Mouse (Mus musculus) spleen, adult 2 months (tissue): ENCODE results near the gene Zmiz2. TPM values are rescaled to one million over a fixed set of nuclear protein-coding genes. Genes with fewer than 3 reads are reported as not detected.
"Not testable (repeated sequence)": the region's sequence is repeated elsewhere in the genome, so short reads cannot be mapped to it uniquely, and the experiment has no call there.

Experiments
- DNase-seq, 2 experiments: peaks; one replicate each; pipeline versions ENCODE4 v3.0.0 to v3.0.0-alpha.2; 2012 to 2021; ENCODE audit warnings: low spot score in 2 of 2, low read depth in 1 of 2
- H3K27ac ChIP-seq: fragments of 200-500 bp; 2 replicates; pipeline ENCODE4 v1.5.1; 2012; ENCODE audit warnings: low read length, inconsistent platforms; ENCODE audit not compliant: insufficient read depth
- H3K27me3 ChIP-seq: fragments of 200-500 bp; 2 replicates; pipeline ENCODE4 v1.6.1; 2012; ENCODE audit warnings: mild to moderate bottlenecking, moderate library complexity, low read length, inconsistent platforms; ENCODE audit not compliant: control insufficient read depth, insufficient read depth
- H3K36me3 ChIP-seq: fragments of 200-500 bp; 2 replicates; pipeline ENCODE4 v1.6.1; 2012; ENCODE audit warnings: mild to moderate bottlenecking, low read length, inconsistent platforms; ENCODE audit not compliant: control insufficient read depth, insufficient read depth
- H3K4me1 ChIP-seq: fragments of 200-500 bp; 2 replicates; pipeline ENCODE4 v1.6.1; 2011; ENCODE audit warnings: inconsistent platforms; ENCODE audit not compliant: control insufficient read depth, insufficient read depth, insufficient read length
- H3K4me3 ChIP-seq: fragments of 200-500 bp; 2 replicates; pipeline ENCODE4 v1.5.1; 2011; ENCODE audit warnings: mild to moderate bottlenecking, inconsistent platforms; ENCODE audit not compliant: insufficient read depth, insufficient read length; ENCODE audit errors: extremely low read depth
- CTCF ChIP-seq: fragments of 200-500 bp; IDR thresholded peaks from 2 replicates; pipeline ENCODE4 v1.5.1; 2011; ENCODE audit warnings: mild to moderate bottlenecking, inconsistent platforms; ENCODE audit not compliant: insufficient read depth, insufficient read length, insufficient replicate concordance; ENCODE audit errors: extremely low read depth
- POLR2A ChIP-seq: fragments of 200-500 bp; IDR thresholded peaks from 2 replicates; pipeline ENCODE4 v1.6.1; 2011; ENCODE audit warnings: low read depth, low read length, inconsistent platforms
- whole genome bisulfite sequencing: fragments of 180-500 bp; shearing (Covaris S2); methylation state at CpG from one replicate; pipeline ENCODE4 v1.1.7; 2018; 5-methylcytosine and 5-hydroxymethylcytosine counted together
- polyA plus RNA-seq: library from polyadenylated mRNA; depleted of rRNA; stranded (reverse); fragments of >200 nt; gene quantifications from 2 replicates; pipeline ENCODE4 v1.2.3, GENCODE M21; 2012

The Zmiz2 gene
- polyA plus RNA-seq, 1 experiment = 118 TPM

DNA sequence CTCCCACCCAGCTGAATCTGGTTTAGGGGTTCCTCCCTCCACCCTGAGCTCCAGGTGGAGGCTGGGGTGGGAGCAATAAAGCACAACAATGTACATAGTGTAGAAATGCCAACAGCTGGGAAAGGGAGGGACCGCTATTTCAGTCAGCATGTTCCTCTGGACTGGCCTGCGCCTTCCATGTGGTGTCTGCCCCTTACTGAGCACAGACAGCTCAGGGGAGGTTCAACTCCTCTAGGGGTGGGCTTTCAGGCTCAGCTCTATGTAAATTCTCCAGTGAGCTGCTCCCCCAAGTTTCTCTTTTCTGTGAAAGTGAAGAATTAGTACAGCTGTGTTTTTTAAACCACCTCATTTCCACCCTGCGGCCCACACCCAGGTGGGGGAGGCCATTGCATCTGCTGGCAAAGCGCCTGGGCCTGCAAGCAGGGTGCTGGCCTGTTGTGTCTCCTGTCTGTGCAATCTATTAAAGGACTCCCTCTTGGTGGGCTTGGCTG lies 16.8 kb downstream of the Zmiz2 start:
- Histone ChIP-seq H3K27me3 (no peaks in the 10 kb centered on the region), H3K27ac (peak overlapping the region; percentile 53), H3K36me3 (peaks cover 47% of the 10 kb centered on the region), H3K4me1 (peaks cover 11% of the 10 kb centered on the region; the same call in 1 of the 2 replicates), H3K4me3 (no peak overlapping the region)
- TF ChIP-seq POLR2A = no peak
- no peak for TF ChIP-seq CTCF
- 56% methylated on average over 4 of the region's 4 CpGs for WGBS
- DNase-seq = no peak

DNA sequence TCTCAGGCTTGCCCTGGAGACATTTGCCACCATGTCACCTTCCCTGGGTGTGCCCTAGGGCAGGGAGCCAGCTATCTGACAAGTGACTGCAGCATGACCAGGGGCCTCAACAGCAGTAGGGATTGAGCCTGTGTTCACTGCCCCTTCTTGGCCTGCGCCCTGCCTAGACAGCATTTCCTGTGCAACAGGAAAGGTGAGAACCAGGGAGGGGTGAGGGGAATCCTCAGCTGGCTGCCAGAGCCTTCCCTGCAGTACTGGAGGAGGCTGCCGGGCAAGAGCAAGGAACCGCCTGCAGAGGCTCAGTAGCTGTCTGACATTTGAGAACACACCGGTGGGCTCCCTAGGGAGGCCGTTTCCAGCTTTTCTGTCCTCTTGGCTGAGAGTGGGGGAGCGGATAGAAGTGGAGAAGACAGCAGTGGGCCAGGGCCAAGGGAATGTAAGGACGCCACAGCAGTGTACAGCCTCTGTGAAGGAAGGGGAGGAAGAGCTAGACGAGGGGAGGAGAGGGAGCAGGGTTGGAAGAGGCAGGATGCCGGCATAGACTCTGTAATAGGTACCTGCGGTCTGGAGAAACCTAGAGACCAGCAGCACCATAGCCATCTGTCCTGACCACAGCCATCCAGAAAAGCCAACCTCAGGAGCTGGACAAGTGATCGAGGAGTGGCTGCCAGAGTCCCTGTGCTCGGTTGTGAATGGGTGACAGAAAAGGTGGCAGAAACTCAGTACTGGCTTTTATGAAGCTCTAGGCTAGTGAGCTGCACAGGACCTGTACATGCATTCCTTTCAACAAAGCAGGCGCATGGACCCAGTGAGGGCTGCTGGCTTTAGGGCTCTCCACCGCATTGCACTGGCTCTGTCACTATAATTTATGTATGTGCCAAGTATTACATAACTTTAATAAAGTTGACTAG lies 17.6 kb downstream of the Zmiz2 start:
- WGBS = 44% methylated on average over 14 of the region's 14 CpGs
- TF ChIP-seq CTCF (no peak), POLR2A (no peak)
- no peak overlapping the region for H3K4me3 ChIP-seq
- H3K4me1 ChIP-seq = peaks cover 11% of the 10 kb centered on the region; the same call in 1 of the 2 replicates
- H3K27ac ChIP-seq = peak overlapping the region; percentile 53; the same call in 1 of the 2 replicates
- no peak for DNase-seq
- peaks cover 38% of the 10 kb centered on the region for H3K36me3 ChIP-seq
- no peaks in the 10 kb centered on the region for H3K27me3 ChIP-seq

DNA sequence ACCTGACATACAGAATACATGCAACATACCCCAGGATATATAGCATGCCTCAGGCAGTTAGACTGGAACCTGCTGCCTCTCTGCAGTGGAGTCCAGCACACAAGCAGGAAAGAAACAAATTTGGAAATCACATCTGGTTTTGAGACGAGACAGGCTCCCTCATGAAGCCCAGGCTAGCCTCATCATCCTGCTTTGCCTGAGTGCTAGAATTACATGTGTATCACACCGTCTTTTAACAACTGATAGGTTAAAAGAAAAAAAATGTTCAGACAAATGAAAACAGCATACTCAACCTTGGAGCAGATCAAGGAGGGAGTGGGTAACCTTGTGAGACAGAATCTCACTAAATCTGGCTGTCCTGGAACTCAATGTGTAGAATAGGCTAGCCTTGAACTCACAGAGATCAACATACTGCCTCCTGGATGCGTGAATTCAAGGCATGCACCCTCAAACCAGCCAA lies 18.3 kb downstream of the Zmiz2 start:
- H3K27ac ChIP-seq = no peak overlapping the region
- peaks cover 11% of the 10 kb centered on the region; the same call in 1 of the 2 replicates for H3K4me1 ChIP-seq
- 88% methylated on average over 3 of the region's 3 CpGs for WGBS
- peaks cover 33% of the 10 kb centered on the region for H3K36me3 ChIP-seq
- TF ChIP-seq CTCF = no peak
- no peak for TF ChIP-seq POLR2A
- DNase-seq = no peak
- no peak overlapping the region for H3K4me3 ChIP-seq
- no peaks in the 10 kb centered on the region for H3K27me3 ChIP-seq

GRCm38 (mm10) chr11:6410050-6410602 lies 21.3 kb downstream of the Zmiz2 start:
- peaks cover 7% of the 10 kb centered on the region for H3K36me3 ChIP-seq
- 24% methylated on average over 5 of the region's 5 CpGs for WGBS
- no peaks in the 10 kb centered on the region for H3K27me3 ChIP-seq
- TF ChIP-seq POLR2A = no peak
- no peak for TF ChIP-seq CTCF
- H3K4me1 ChIP-seq = peaks cover 13% of the 10 kb centered on the region; the same call in 1 of the 2 replicates
- no peak overlapping the region for H3K4me3 ChIP-seq
- DNase-seq = no peak
- peak overlapping the region; percentile 36; the same call in 1 of the 2 replicates for H3K27ac ChIP-seq

- 84% methylated on average over 5 of the region's 5 CpGs for WGBS
- peaks cover 10% of the 10 kb centered on the region; the same call in 1 of the 2 replicates for H3K4me1 ChIP-seq
Observed at GRCm38 (mm10) chr11:6410755-6411154, 21.9 kb downstream of the Zmiz2 start.

GRCm38 (mm10) chr11:6411684-6412083 lies 22.8 kb downstream of the Zmiz2 start:
- TF ChIP-seq POLR2A (no peak), CTCF (peak; percentile 75; the same call in 1 of the 2 replicates)
- H3K36me3 ChIP-seq = no peaks in the 10 kb centered on the region; the same call in 1 of the 2 replicates

More at GRCm38 (mm10) chr11:6410755-6411154, 21.9 kb downstream of the Zmiz2 start:
- DNase-seq, H3K4me3 ChIP-seq, H3K36me3 ChIP-seq, H3K27me3 ChIP-seq, H3K27ac ChIP-seq: not testable (repeated sequence)

More at GRCm38 (mm10) chr11:6411684-6412083, 22.8 kb downstream of the Zmiz2 start:
- Histone ChIP-seq H3K4me3 (no peak overlapping the region), H3K27ac (no peak overlapping the region), H3K4me1 (peaks cover 4% of the 10 kb centered on the region), H3K27me3 (no peaks in the 10 kb centered on the region)
- WGBS = 12% methylated on average over 5 of the region's 5 CpGs
- DNase-seq = peak in 1 of 2 experiments; percentile 61
